Mouse (Mus musculus): ENCODE measurements at regions not wholly inside any gene's neighbourhood (a gene's known extent, or its start where the extent isn't known, plus 50 kb on each side); places are given as distances from the start of the nearest gene placed in this dataset.

- no peak for DNase-seq (ENCODE audit: low read depth)
These were observed 612.5 kb upstream of the Nrsn1 start for GRCm38 (mm10) chr13:25882818-25883217.

- no peak for DNase-seq (ENCODE audit: low read depth)
These were observed 598.6 kb upstream of the Nrsn1 start for GRCm38 (mm10) chr13:25868923-25869322.

- no peak for DNase-seq (ENCODE audit: low read depth)
These were observed 587.9 kb upstream of the Nrsn1 start for GRCm38 (mm10) chr13:25858207-25858606.

- DNase-seq (ENCODE audit: low read depth): no peak
These were observed 587.3 kb upstream of the Nrsn1 start for GRCm38 (mm10) chr13:25857569-25857968.

GRCm38 (mm10) chr13:25857096-25857495 lies 586.8 kb upstream of the Nrsn1 start:
- no peak for DNase-seq (ENCODE audit: low read depth)

GRCm38 (mm10) chr13:25856549-25856948 lies 586.2 kb upstream of the Nrsn1 start:
- no peak for DNase-seq (ENCODE audit: low read depth)

GRCm38 (mm10) chr13:25848156-25848555 lies 577.9 kb upstream of the Nrsn1 start:
- no peak for DNase-seq (ENCODE audit: low read depth)

- DNase-seq (ENCODE audit: low read depth): no peak
These were observed 567.9 kb upstream of the Nrsn1 start for GRCm38 (mm10) chr13:25838237-25838636.

GRCm38 (mm10) chr13:25829146-25829924 lies 559.0 kb upstream of the Nrsn1 start:
- no peak for DNase-seq (ENCODE audit: low read depth)

- DNase-seq (ENCODE audit: low read depth): no peak
These were observed 538.4 kb upstream of the Nrsn1 start for GRCm38 (mm10) chr13:25808564-25809253.

- no peak for DNase-seq (ENCODE audit: low read depth)
These were observed 523.0 kb upstream of the Nrsn1 start for GRCm38 (mm10) chr13:25793216-25793803.

- no peak for DNase-seq (ENCODE audit: low read depth)
These were observed 510.9 kb upstream of the Nrsn1 start for GRCm38 (mm10) chr13:25781161-25781560.

- DNase-seq (ENCODE audit: low read depth): no peak
These were observed 507.4 kb upstream of the Nrsn1 start for GRCm38 (mm10) chr13:25777706-25778105.

- no peak for DNase-seq (ENCODE audit: low read depth)
These were observed 504.4 kb upstream of the Nrsn1 start for GRCm38 (mm10) chr13:25774586-25775182.

GRCm38 (mm10) chr13:25754515-25755105 lies 484.3 kb upstream of the Nrsn1 start:
- no peak for DNase-seq (ENCODE audit: low read depth)

GRCm38 (mm10) chr13:25751409-25751777 lies 481.1 kb upstream of the Nrsn1 start:
- no peak for DNase-seq (ENCODE audit: low read depth)

GRCm38 (mm10) chr13:25750460-25751408 lies 480.4 kb upstream of the Nrsn1 start:
- DNase-seq (ENCODE audit: low read depth): no peak

- no peak for DNase-seq (ENCODE audit: low read depth)
These were observed 468.3 kb upstream of the Nrsn1 start for GRCm38 (mm10) chr13:25738601-25739000.

- DNase-seq (ENCODE audit: low read depth): no peak
These were observed 459.1 kb upstream of the Nrsn1 start for GRCm38 (mm10) chr13:25729327-25729892.

GRCm38 (mm10) chr13:25727504-25728095 lies 457.3 kb upstream of the Nrsn1 start:
- no peak for DNase-seq (ENCODE audit: low read depth)
